Mouse (Mus musculus) intestine, embryonic 15.5 days (tissue): ENCODE results near the gene Olfr291. TPM values are rescaled to one million over a fixed set of nuclear protein-coding genes. Genes with fewer than 3 reads are reported as not detected.

Experiments
- ATAC-seq: fragments of 200-750 bp; cut with Nextera tagmentation; 2 replicates; pipeline ENCODE4 v1.8.0; 2017; ENCODE audit warnings: moderate TSS enrichment, moderate library complexity
- H3K27ac ChIP-seq: fragments of 300-500 bp; sonication (generic); 2 replicates; pipeline ENCODE4 v1.5.1; 2015; ENCODE audit warnings: mild to moderate bottlenecking, inconsistent platforms
- H3K27me3 ChIP-seq: fragments of 300-500 bp; sonication (generic); replicated peaks from 2 replicates; pipeline ENCODE4 v1.6.1; 2015; ENCODE audit warnings: inconsistent platforms
- H3K36me3 ChIP-seq: fragments of 300-500 bp; sonication (generic); 2 replicates; pipeline ENCODE4 v1.6.1; 2015; ENCODE audit warnings: inconsistent platforms
- H3K4me1 ChIP-seq: fragments of 300-500 bp; sonication (generic); replicated peaks from 2 replicates; pipeline ENCODE4 v1.6.1; 2015; ENCODE audit warnings: inconsistent platforms
- H3K4me2 ChIP-seq: fragments of 300-500 bp; sonication (generic); replicated peaks from 2 replicates; pipeline ENCODE4 v1.6.1; 2015; ENCODE audit warnings: mild to moderate bottlenecking, inconsistent platforms
- H3K4me3 ChIP-seq: fragments of 300-500 bp; sonication (generic); replicated peaks from 2 replicates; pipeline ENCODE4 v1.5.1; 2015; ENCODE audit warnings: inconsistent platforms
- H3K9ac ChIP-seq: fragments of 300-500 bp; sonication (generic); 2 replicates; pipeline ENCODE4 v1.6.1; 2015; ENCODE audit warnings: inconsistent platforms
- H3K9me3 ChIP-seq: fragments of 300-500 bp; sonication (generic); 2 replicates; pipeline ENCODE4 v1.6.1; 2016; ENCODE audit warnings: inconsistent platforms
- WGBS: fragments of 180-500 bp; shearing (Covaris S2); methylation state at CpG from one replicate; pipeline ENCODE4 v1.1.7; 2015; 5-methylcytosine and 5-hydroxymethylcytosine counted together
- polyA plus RNA-seq: library from polyadenylated mRNA; unstranded; fragments of >200 nt; fragmentation: Nextera tagmentation; extraction: Ambion mirVana; gene quantifications from 2 replicates; pipeline ENCODE4 v1.2.1, GENCODE M21; 2015

The Olfr291 gene
- polyA plus RNA-seq = not detected in 2 replicates

GRCm38 (mm10) chr7:84853253-84853652 lies at the start of gene Olfr291:
Gene Olfr291 (plus strand): TSS chr7:84853553.
- Histone ChIP-seq H3K9ac (no peak within 1 kb of the TSS), H3K27ac (no peak within 1 kb of the TSS), H3K36me3 (no peaks in the 10 kb centered on the region), H3K4me1 (no peaks in the 10 kb centered on the region), H3K9me3 (no peaks in the 10 kb centered on the region), H3K27me3 (no peaks in the 10 kb centered on the region), H3K4me2 (no peak within 1 kb of the TSS), H3K4me3 (no peak within 1 kb of the TSS)
- 78% methylated on average over 2 of the region's 2 CpGs for WGBS
- ATAC-seq = no peak

- Histone ChIP-seq H3K27me3 (peaks cover 3% of the 10 kb centered on the region; the same call in 1 of the 2 replicates), H3K27ac (no peak overlapping the region), H3K4me2 (no peak overlapping the region), H3K4me1 (no peaks in the 10 kb centered on the region), H3K36me3 (no peaks in the 10 kb centered on the region), H3K9me3 (no peaks in the 10 kb centered on the region), H3K9ac (no peak overlapping the region), H3K4me3 (no peak overlapping the region)
- WGBS = 44% methylated on average over 1 of the region's 1 CpGs
- no peak for ATAC-seq
Measured at GRCm38 (mm10) chr7:84805224-84805623, 48.1 kb upstream of the Olfr291 start.

GRCm38 (mm10) chr7:84806159-84806558 lies 47.2 kb upstream of the Olfr291 start:
- Histone ChIP-seq H3K27ac (no peak overlapping the region), H3K4me1 (no peaks in the 10 kb centered on the region), H3K27me3 (peaks cover under 1% of the 10 kb centered on the region; the same call in 1 of the 2 replicates), H3K36me3 (no peaks in the 10 kb centered on the region), H3K9ac (no peak overlapping the region), H3K9me3 (no peaks in the 10 kb centered on the region), H3K4me3 (no peak overlapping the region), H3K4me2 (no peak overlapping the region)
- 84% methylated on average over 4 of the region's 4 CpGs for WGBS
- ATAC-seq = no peak

- Histone ChIP-seq H3K36me3 (no peaks in the 10 kb centered on the region), H3K9ac (no peak overlapping the region), H3K4me1 (no peaks in the 10 kb centered on the region), H3K4me3 (no peak overlapping the region), H3K27ac (no peak overlapping the region), H3K27me3 (no peaks in the 10 kb centered on the region), H3K9me3 (no peaks in the 10 kb centered on the region), H3K4me2 (no peak overlapping the region)
- WGBS = 47% methylated on average over 1 of the region's 1 CpGs
- ATAC-seq = no peak
Measured at GRCm38 (mm10) chr7:84884530-84884929, 31.2 kb downstream of the Olfr291 start.

Other genes starting within 250 kb of the Olfr291 start
- 12.4 and 14.2 TPM in 2 replicates for gene Fah, start 246.8 kb upstream of the Olfr291 start, polyA plus RNA-seq
- gene Zfand6, start 163.6 kb upstream of the Olfr291 start, polyA plus RNA-seq = 162 and 174 TPM in 2 replicates
- not detected in 2 replicates for gene Vmn2r65, start 110.6 kb downstream of the Olfr291 start, polyA plus RNA-seq
- gene Vmn2r66, start 158.7 kb downstream of the Olfr291 start, polyA plus RNA-seq = not detected in 2 replicates